Mouse (Mus musculus) kidney, embryonic 16.5 days (tissue): ENCODE data around the gene Ager. TPM values are rescaled to one million over a fixed set of nuclear protein-coding genes. Genes with fewer than 3 reads are reported as not detected.
A peak's percentile ranks its signal among the peaks of the same experiment; 100 is the strongest.

Source experiments
- ATAC-seq: fragments of 200-750 bp; cut with Nextera tagmentation; 2 replicates; pipeline ENCODE4 v1.8.0; 2017; ENCODE audit warnings: moderate TSS enrichment; ENCODE audit not compliant: low FRiP score, low TSS enrichment
- H3K27ac ChIP-seq: fragments of 300-500 bp; sonication (generic); 2 replicates; pipeline ENCODE4 v1.5.1; 2014; ENCODE audit warnings: low read length
- H3K27me3 ChIP-seq: fragments of 300-500 bp; sonication (generic); 2 replicates; pipeline ENCODE4 v1.6.1; 2014; ENCODE audit warnings: low read length, control low read depth, mixed read lengths; ENCODE audit not compliant: insufficient read depth
- H3K36me3 ChIP-seq: fragments of 300-500 bp; sonication (generic); 2 replicates; pipeline ENCODE4 v1.6.1; 2014; ENCODE audit warnings: low read length, control low read depth, mixed read lengths; ENCODE audit not compliant: insufficient read depth
- H3K4me1 ChIP-seq: fragments of 300-500 bp; sonication (generic); 2 replicates; pipeline ENCODE4 v1.6.1; 2014; ENCODE audit warnings: low read length, control low read depth, mixed read lengths; ENCODE audit not compliant: insufficient read depth
- H3K4me2 ChIP-seq: fragments of 300-500 bp; sonication (generic); replicated peaks from 2 replicates; pipeline ENCODE4 v1.6.1; 2014; ENCODE audit warnings: low read depth, low read length
- H3K4me3 ChIP-seq: fragments of 300-500 bp; sonication (generic); 2 replicates; pipeline ENCODE4 v1.5.1; 2014; ENCODE audit warnings: mild to moderate bottlenecking, low read length
- H3K9ac ChIP-seq: fragments of 300-500 bp; sonication (generic); replicated peaks from 2 replicates; pipeline ENCODE4 v1.6.1; 2014; ENCODE audit warnings: low read length
- H3K9me3 ChIP-seq: fragments of 300-500 bp; sonication (generic); 2 replicates; pipeline ENCODE4 v1.6.1; 2016; ENCODE audit warnings: low read length, control low read depth
- WGBS: fragments of 180-500 bp; shearing (Covaris S2); extraction: QIAGEN DNeasy Blood & Tissue Kit; methylation state at CpG from one replicate; pipeline ENCODE4 v1.1.7; 2014; 5-methylcytosine and 5-hydroxymethylcytosine counted together
- polyA plus RNA-seq: library from polyadenylated mRNA; unstranded; fragments of >200 nt; fragmentation: Nextera tagmentation; extraction: Ambion mirVana; gene quantifications from 2 replicates; pipeline ENCODE4 v1.2.1, GENCODE M21; 2015

Ager gene
- polyA plus RNA-seq, 1 experiment from 2014 or later, result 16.8 TPM

GRCm38 (mm10) chr17:34578070-34578469, 19.6 kb upstream of the Ager start:
- no peak for ATAC-seq
- Histone ChIP-seq H3K27me3 (no peaks in the 10 kb centered on the region), H3K4me3 (no peak overlapping the region), H3K4me2 (no peak overlapping the region), H3K9me3 (no peaks in the 10 kb centered on the region), H3K4me1 (no peaks in the 10 kb centered on the region), H3K27ac (no peak overlapping the region), H3K36me3 (no peaks in the 10 kb centered on the region), H3K9ac (no peak overlapping the region)
- 96% methylated on average over 3 of the region's 3 CpGs for WGBS

GRCm38 (mm10) chr17:34582528-34582927, 15.1 kb upstream of the Ager start:
- H3K4me3 ChIP-seq, result no peak overlapping the region
- H3K9me3 ChIP-seq, result no peaks in the 10 kb centered on the region
- no peaks in the 10 kb centered on the region for H3K36me3 ChIP-seq
- no peak overlapping the region for H3K4me2 ChIP-seq
- peaks cover 9% of the 10 kb centered on the region for H3K4me1 ChIP-seq
- WGBS, result 84% methylated on average over 12 of the region's 12 CpGs
- no peak overlapping the region for H3K9ac ChIP-seq
- no peak for ATAC-seq
- no peaks in the 10 kb centered on the region for H3K27me3 ChIP-seq
- H3K27ac ChIP-seq, result no peak overlapping the region

GRCm38 (mm10) chr17:34583397-34583796, 14.3 kb upstream of the Ager start:
- H3K4me1 ChIP-seq, result peaks cover 15% of the 10 kb centered on the region
- H3K4me2 ChIP-seq, result no peak overlapping the region
- no peak overlapping the region for H3K9ac ChIP-seq
- H3K4me3 ChIP-seq, result no peak overlapping the region
- 64% methylated on average over 7 of the region's 7 CpGs for WGBS
- no peak for ATAC-seq
- H3K27me3 ChIP-seq, result no peaks in the 10 kb centered on the region
- no peaks in the 10 kb centered on the region for H3K36me3 ChIP-seq
- no peaks in the 10 kb centered on the region for H3K9me3 ChIP-seq
- H3K27ac ChIP-seq, result no peak overlapping the region

- H3K9ac ChIP-seq, result no peak overlapping the region
- H3K27me3 ChIP-seq, result no peaks in the 10 kb centered on the region
- H3K4me3 ChIP-seq, result no peak overlapping the region
- no peak overlapping the region for H3K27ac ChIP-seq
- peaks cover 19% of the 10 kb centered on the region for H3K4me1 ChIP-seq
- 88% methylated on average over 8 of the region's 8 CpGs for WGBS
- no peak for ATAC-seq
- H3K9me3 ChIP-seq, result no peaks in the 10 kb centered on the region
- no peak overlapping the region for H3K4me2 ChIP-seq
- H3K36me3 ChIP-seq, result no peaks in the 10 kb centered on the region
These were observed 13.8 kb upstream of the Ager start for GRCm38 (mm10) chr17:34583819-34584218.

- Histone ChIP-seq H3K4me1 (peaks cover 32% of the 10 kb centered on the region), H3K27me3 (no peaks in the 10 kb centered on the region), H3K27ac (no peak overlapping the region), H3K4me3 (no peak overlapping the region), H3K9me3 (no peaks in the 10 kb centered on the region), H3K4me2 (no peak overlapping the region), H3K36me3 (no peaks in the 10 kb centered on the region), H3K9ac (no peak overlapping the region)
- WGBS, result 94% methylated on average over 8 of the region's 8 CpGs
- no peak for ATAC-seq
These were observed 12.5 kb upstream of the Ager start for GRCm38 (mm10) chr17:34585121-34585520.

GRCm38 (mm10) chr17:34585877-34586771, 11.5 kb upstream of the Ager start:
- H3K27me3 ChIP-seq, result no peaks in the 10 kb centered on the region
- H3K9ac ChIP-seq, result peak overlapping the region; percentile 84
- 0 out of 2 replicates have a peak, but pooled peaks have one; percentile 0 for ATAC-seq
- peak overlapping the region; percentile 68 for H3K4me3 ChIP-seq
- peak overlapping the region; percentile 95 for H3K4me2 ChIP-seq
- WGBS, result 28% methylated on average over 32 of the region's 32 CpGs
- H3K27ac ChIP-seq, result peak overlapping the region; percentile 98
- H3K4me1 ChIP-seq, result peaks cover 42% of the 10 kb centered on the region
- H3K9me3 ChIP-seq, result no peaks in the 10 kb centered on the region
- no peaks in the 10 kb centered on the region for H3K36me3 ChIP-seq

GRCm38 (mm10) chr17:34586796-34587422, 10.8 kb upstream of the Ager start:
- Histone ChIP-seq H3K9me3 (no peaks in the 10 kb centered on the region), H3K4me1 (peaks cover 48% of the 10 kb centered on the region), H3K9ac (peak overlapping the region; percentile 84), H3K27me3 (no peaks in the 10 kb centered on the region), H3K4me2 (peak overlapping the region; percentile 95), H3K4me3 (peak overlapping the region; percentile 68), H3K36me3 (no peaks in the 10 kb centered on the region), H3K27ac (peak overlapping the region; percentile 98)
- WGBS, result under 1% methylated on average over 38 of the region's 38 CpGs
- peak; percentile 78 for ATAC-seq

- Histone ChIP-seq H3K4me3 (peak overlapping the region; percentile 68), H3K9me3 (no peaks in the 10 kb centered on the region), H3K27ac (peak overlapping the region; percentile 98), H3K4me2 (peak overlapping the region; percentile 95), H3K36me3 (no peaks in the 10 kb centered on the region), H3K9ac (peak overlapping the region; percentile 84), H3K4me1 (peaks cover 48% of the 10 kb centered on the region), H3K27me3 (no peaks in the 10 kb centered on the region)
- WGBS, result under 1% methylated on average over 48 of the region's 50 CpGs
- peak; percentile 75 for ATAC-seq
These were observed 10.2 kb upstream of the Ager start for GRCm38 (mm10) chr17:34587423-34587811.

- Histone ChIP-seq H3K36me3 (no peaks in the 10 kb centered on the region), H3K9ac (peak overlapping the region; percentile 84), H3K4me1 (peaks cover 48% of the 10 kb centered on the region), H3K9me3 (no peaks in the 10 kb centered on the region), H3K27ac (peak overlapping the region; percentile 98), H3K4me3 (peak overlapping the region; percentile 68), H3K4me2 (peak overlapping the region; percentile 95), H3K27me3 (no peaks in the 10 kb centered on the region)
- ATAC-seq, result no peak
- 4% methylated on average over 19 of the region's 19 CpGs for WGBS
These were observed 9.8 kb upstream of the Ager start for GRCm38 (mm10) chr17:34587814-34588213.

- peak overlapping the region; percentile 19; the same call in 1 of the 2 replicates for H3K9ac ChIP-seq
- H3K27me3 ChIP-seq, result no peaks in the 10 kb centered on the region
- WGBS, result 57% methylated on average over 3 of the region's 3 CpGs
- no peaks in the 10 kb centered on the region for H3K9me3 ChIP-seq
- H3K27ac ChIP-seq, result peak overlapping the region; percentile 100
- H3K36me3 ChIP-seq, result no peaks in the 10 kb centered on the region
- peaks cover 54% of the 10 kb centered on the region for H3K4me1 ChIP-seq
- H3K4me3 ChIP-seq, result no peak overlapping the region; the same call in 1 of the 2 replicates
- peak overlapping the region; percentile 95 for H3K4me2 ChIP-seq
- no peak for ATAC-seq
These were observed 8.9 kb upstream of the Ager start for GRCm38 (mm10) chr17:34588767-34589166.
